In genomic region chr12:16269706-16270105, GRCm38 (mm10) we compare ENCODE assay signal across 22 mouse cellular contexts.
"Had no signal": no experiment of that assay in that cellular context is flagged by ENCODE, and none has a peak within 500 bp of the region (broad histone marks: within the 10 kb centered on the region; RNA-seq: fewer than 3 reads in every experiment).

No protein-coding gene starts in this region.

- H3K27ac ChIP-seq: heart, adult 2 months; heart, embryonic 15.5 days; hindbrain, embryonic 13.5 days; hindbrain, embryonic 15.5 days; hindbrain, postnatal 0 days; left cerebral cortex, adult 2 months; limb, embryonic 10.5 days; limb, embryonic 12.5 days; liver, embryonic 13.5 days had no signal

- DNase-seq: gastrocnemius, postnatal 14 days; gastrocnemius, postnatal 36 days; heart, adult 11 months; heart, adult 2 months; heart, postnatal 14 days; heart, postnatal 36 days; kidney, adult 18-20 months; kidney, adult 8-10 months; kidney, postnatal 10 days; kidney, postnatal 25 days; layer of hippocampus, adult 9-11 months; layer of hippocampus, postnatal 36 days; liver; liver, embryonic 13.5 days had no signal

- H3K4me3 ChIP-seq: heart, adult 2 months; heart, embryonic 13.5 days; heart, embryonic 15.5 days; hindbrain, embryonic 13.5 days; hindbrain, embryonic 15.5 days; left cerebral cortex, adult 2 months; limb, embryonic 10.5 days; limb, embryonic 12.5 days; liver, embryonic 13.5 days had no signal
